8 mouse cellular contexts compared by ENCODE assay signal in genomic region chr5:100030069-100030468, GRCm38 (mm10). TPM values are rescaled to one million over a fixed set of nuclear protein-coding genes. Genes with fewer than 3 reads are reported as not detected.
DNase-seq lines count a peak whose midpoint lies in the region; ATAC-seq and TF ChIP-seq lines count a peak whose summit lies in the region.

No protein-coding gene starts in this region.

- 0 out of 2 replicates have a peak, but pooled peaks cover 6% of the 10 kb centered on the region for H3K4me1 ChIP-seq in lung, embryonic 14.5 days (ENCODE audit: insufficient read depth)
- H3K4me1 ChIP-seq in intestine, embryonic 15.5 days (replicated peaks): peaks cover 8% of the 10 kb centered on the region; the same call in 1 of the 2 replicates

- 17% methylated on average over 6 of the region's 6 CpGs for WGBS in lung, embryonic 14.5 days
- 18% methylated on average over 6 of the region's 6 CpGs for WGBS in intestine, embryonic 15.5 days

- H3K36me3 ChIP-seq in lung, embryonic 14.5 days (ENCODE audit: insufficient read depth): peaks cover 35% of the 10 kb centered on the region
- peaks cover 14% of the 10 kb centered on the region for H3K36me3 ChIP-seq in intestine, embryonic 15.5 days

- no peaks in the 10 kb centered on the region for H3K9me3 ChIP-seq in lung, embryonic 14.5 days (ENCODE audit: low read depth, low read length)
- no peaks in the 10 kb centered on the region for H3K9me3 ChIP-seq in intestine, embryonic 15.5 days

- peak; percentile 28 to 32 for DNase-seq in cerebellum, postnatal 10 days
- DNase-seq in cerebellum, postnatal 25 days: no peak
- peak; percentile 98 for DNase-seq in lung, embryonic 14.5 days
- no peak for DNase-seq in lung, postnatal 25 days (ENCODE audit: low spot score)
- peak; percentile 38 for DNase-seq in right cerebral cortex, postnatal 14 days
- DNase-seq in embryo, embryonic 10 days (ENCODE audit: low spot score): no peak
- DNase-seq in ovary, adult 18-20 months (ENCODE audit: low spot score): no peak

- H3K4me3 ChIP-seq in lung, embryonic 14.5 days (ENCODE audit: low read depth, low read length): no peak overlapping the region
- no peak overlapping the region for H3K4me3 ChIP-seq in intestine, embryonic 15.5 days (replicated peaks)

- H3K4me2 ChIP-seq in lung, embryonic 14.5 days: peak overlapping the region; percentile 25; the same call in 1 of the 2 replicates
- no peak overlapping the region for H3K4me2 ChIP-seq in intestine, embryonic 15.5 days (replicated peaks)

- TF ChIP-seq CTCF in lung, embryonic 14.5 days (IDR thresholded peaks at IDR 0.05; ENCODE audit: low read depth): 0 out of 2 replicates have a peak, but pooled peaks have one; percentile 4

- H3K27me3 ChIP-seq in lung, embryonic 14.5 days (ENCODE audit: insufficient read depth, low read length): no peaks in the 10 kb centered on the region
- H3K27me3 ChIP-seq in intestine, embryonic 15.5 days (replicated peaks): no peaks in the 10 kb centered on the region

- ATAC-seq in lung, embryonic 14.5 days (ENCODE audit: insufficient read depth): peak; percentile 91
- peak; percentile 81 for ATAC-seq in intestine, embryonic 15.5 days

- H3K9ac ChIP-seq in lung, embryonic 14.5 days: no peak overlapping the region
- H3K9ac ChIP-seq in intestine, embryonic 15.5 days: no peak overlapping the region

- H3K27ac ChIP-seq in lung, embryonic 14.5 days (ENCODE audit: low read depth): peak overlapping the region; percentile 42; the same call in 1 of the 2 replicates
- H3K27ac ChIP-seq in intestine, embryonic 15.5 days: peak overlapping the region; percentile 49; the same call in 1 of the 2 replicates

RNA-seq across cellular contexts. Expression of gene Hnrnpdl, which starts 9.4 kb away (rescaled TPM):
- 200 and 204 TPM in 2 replicates for polyA plus RNA-seq in lung, embryonic 14.5 days (2014; fragmentation: Nextera tagmentation; extraction: Ambion mirVana)
- 128 and 132 TPM in 2 replicates for polyA plus RNA-seq in intestine, embryonic 15.5 days (2015; fragmentation: Nextera tagmentation; extraction: Ambion mirVana)

RNA-seq across cellular contexts. Expression of gene Enoph1, which starts 9.7 kb away (rescaled TPM):
- 47.9 and 50.8 TPM in 2 replicates for polyA plus RNA-seq in lung, embryonic 14.5 days (2014; fragmentation: Nextera tagmentation; extraction: Ambion mirVana)
- polyA plus RNA-seq in intestine, embryonic 15.5 days (2015; fragmentation: Nextera tagmentation; extraction: Ambion mirVana): 49.2 and 49.8 TPM in 2 replicates

RNA-seq across cellular contexts. Expression of gene 4930524J08Rik, which starts 51.2 kb away (rescaled TPM):
- polyA plus RNA-seq in lung, embryonic 14.5 days (2014; fragmentation: Nextera tagmentation; extraction: Ambion mirVana): 2.0 and 3.0 TPM in 2 replicates
- polyA plus RNA-seq in intestine, embryonic 15.5 days (2015; fragmentation: Nextera tagmentation; extraction: Ambion mirVana): 0.93 and 1.1 TPM in 2 replicates

RNA-seq across cellular contexts. Expression of gene Hnrnpd, which starts 51.3 kb away (rescaled TPM):
- polyA plus RNA-seq in lung, embryonic 14.5 days (2014; fragmentation: Nextera tagmentation; extraction: Ambion mirVana): 196 TPM in 2 replicates
- polyA plus RNA-seq in intestine, embryonic 15.5 days (2015; fragmentation: Nextera tagmentation; extraction: Ambion mirVana): 161 and 174 TPM in 2 replicates

Comparison
In these comparisons a context has a peak if more than half of its experiments do, and no peak if none do; other contexts are left out.
1. DNase-seq: peak in cerebellum, postnatal 10 days (2 of 2), lung, embryonic 14.5 days (single experiment) and right cerebral cortex, postnatal 14 days (single experiment); none in cerebellum, postnatal 25 days (0 of 2), lung, postnatal 25 days (single experiment), embryo, embryonic 10 days (single experiment) and ovary, adult 18-20 months (single experiment).